Mouse (Mus musculus): ENCODE results near the gene BC049730.

The BC049730 gene

GRCm38 (mm10) chr7:24762574-24762973 is 53.5 kb downstream of the BC049730 start:
- no peak for DNase-seq (ENCODE audit: low spot score in 2 of 2)
